Mouse (Mus musculus): ENCODE measurements around the gene Rps26. TPM values are rescaled to one million over a fixed set of nuclear protein-coding genes. Genes with fewer than 3 reads are reported as not detected.

Rps26 gene
- total and polyA plus RNA-seq, 2 experiments from 2014 or later: 398 to 1,580 TPM

- H3K4me1 ChIP-seq (ENCODE audit: insufficient read depth, low read length): peaks cover 10% of the 10 kb centered on the region; the same call in 1 of the 2 replicates
- H3K9me3 ChIP-seq (ENCODE audit: low read length): no peaks in the 10 kb centered on the region
- peak overlapping the region; percentile 49 for H3K4me3 ChIP-seq (ENCODE audit: low read depth, low read length)
- H3K9ac ChIP-seq (replicated peaks; ENCODE audit: low read length, poor library complexity, severe bottlenecking): peak overlapping the region; percentile 61
- peak; percentile 79 for DNase-seq (ENCODE audit: low spot score)
- H3K36me3 ChIP-seq (ENCODE audit: insufficient read depth, low read length): peaks cover 5% of the 10 kb centered on the region; the same call in 1 of the 2 replicates
- no peaks in the 10 kb centered on the region for H3K27me3 ChIP-seq (ENCODE audit: insufficient read depth, low read length)
- ATAC-seq (ENCODE audit: low FRiP score): peak; percentile 85
- 4% methylated on average over 12 of the region's 13 CpGs for WGBS
- no peak for TF ChIP-seq CTCF (IDR thresholded peaks at IDR 0.05)
- peak overlapping the region; percentile 91 for H3K27ac ChIP-seq (ENCODE audit: low read depth, low read length)
- H3K4me2 ChIP-seq (ENCODE audit: low read depth, low read length, poor library complexity, severe bottlenecking): peak overlapping the region; percentile 77
Measured at GRCm38 (mm10) chr10:128646139-128647089, 19.9 kb upstream of the Rps26 start.

- peak within 1 kb of the TSS; percentile 49 for H3K4me3 ChIP-seq (ENCODE audit: low read depth, low read length)
- no peaks in the 10 kb centered on the region for H3K9me3 ChIP-seq (ENCODE audit: low read length)
- H3K27me3 ChIP-seq (ENCODE audit: insufficient read depth, low read length): no peaks in the 10 kb centered on the region
- H3K36me3 ChIP-seq (ENCODE audit: insufficient read depth, low read length): peaks cover 14% of the 10 kb centered on the region
- ATAC-seq (ENCODE audit: low FRiP score): peak; percentile 81
- H3K9ac ChIP-seq (replicated peaks; ENCODE audit: low read length, poor library complexity, severe bottlenecking): peak within 1 kb of the TSS; percentile 81
- DNase-seq (ENCODE audit: low spot score): peak; percentile 65
- H3K4me2 ChIP-seq (ENCODE audit: low read depth, low read length, poor library complexity, severe bottlenecking): peak within 1 kb of the TSS; percentile 77
- TF ChIP-seq CTCF (IDR thresholded peaks at IDR 0.05): no peak; the same call in 1 of the 2 replicates
- peaks cover 10% of the 10 kb centered on the region; the same call in 1 of the 2 replicates for H3K4me1 ChIP-seq (ENCODE audit: insufficient read depth, low read length)
- peak within 1 kb of the TSS; percentile 91 for H3K27ac ChIP-seq (ENCODE audit: low read depth, low read length)
- WGBS: 2% methylated on average over 26 of the region's 36 CpGs
Measured at GRCm38 (mm10) chr10:128645111-128646011, 18.8 kb upstream of the Rps26 start, which contains the start of gene Ikzf4. Gene Ikzf4, minus strand, starts transcription at chr10:128645991.

GRCm38 (mm10) chr10:128642749-128643148 lies 16.2 kb upstream of the Rps26 start:
- TF ChIP-seq CTCF (IDR thresholded peaks at IDR 0.05): no peak
- H3K4me2 ChIP-seq (ENCODE audit: low read depth, low read length, poor library complexity, severe bottlenecking): no peak overlapping the region
- H3K27me3 ChIP-seq (ENCODE audit: insufficient read depth, low read length): no peaks in the 10 kb centered on the region
- H3K9ac ChIP-seq (replicated peaks; ENCODE audit: low read length, poor library complexity, severe bottlenecking): peak overlapping the region; percentile 24; the same call in 1 of the 2 replicates
- DNase-seq (ENCODE audit: low spot score): no peak
- H3K9me3 ChIP-seq (ENCODE audit: low read length): no peaks in the 10 kb centered on the region
- no peak for ATAC-seq (ENCODE audit: low FRiP score)
- H3K36me3 ChIP-seq (ENCODE audit: insufficient read depth, low read length): peaks cover 30% of the 10 kb centered on the region
- no peak overlapping the region for H3K4me3 ChIP-seq (ENCODE audit: low read depth, low read length)
- H3K27ac ChIP-seq (ENCODE audit: low read depth, low read length): no peak overlapping the region
- 86% methylated on average over 6 of the region's 6 CpGs for WGBS
- peaks cover 10% of the 10 kb centered on the region; the same call in 1 of the 2 replicates for H3K4me1 ChIP-seq (ENCODE audit: insufficient read depth, low read length)

GRCm38 (mm10) chr10:128641871-128642270 lies 15.3 kb upstream of the Rps26 start:
- Histone ChIP-seq H3K27ac (ENCODE audit: low read depth, low read length) (no peak overlapping the region), H3K9me3 (ENCODE audit: low read length) (no peaks in the 10 kb centered on the region), H3K27me3 (ENCODE audit: insufficient read depth, low read length) (no peaks in the 10 kb centered on the region), H3K4me2 (ENCODE audit: low read depth, low read length, poor library complexity, severe bottlenecking) (no peak overlapping the region), H3K4me1 (ENCODE audit: insufficient read depth, low read length) (peaks cover 10% of the 10 kb centered on the region; the same call in 1 of the 2 replicates), H3K9ac (replicated peaks; ENCODE audit: low read length, poor library complexity, severe bottlenecking) (no peak overlapping the region), H3K4me3 (ENCODE audit: low read depth, low read length) (no peak overlapping the region), H3K36me3 (ENCODE audit: insufficient read depth, low read length) (peaks cover 37% of the 10 kb centered on the region)
- 78% methylated on average over 7 of the region's 7 CpGs for WGBS
- no peak for TF ChIP-seq CTCF (IDR thresholded peaks at IDR 0.05)
- DNase-seq (ENCODE audit: low spot score) (no peak), ATAC-seq (ENCODE audit: low FRiP score) (no peak)

- Histone ChIP-seq H3K36me3 (ENCODE audit: insufficient read depth, low read length) (peaks cover 44% of the 10 kb centered on the region), H3K27me3 (ENCODE audit: insufficient read depth, low read length) (no peaks in the 10 kb centered on the region)
- DNase-seq (ENCODE audit: low spot score): no peak
Measured at GRCm38 (mm10) chr10:128640891-128641290, 14.3 kb upstream of the Rps26 start.

More at GRCm38 (mm10) chr10:128640891-128641290, 14.3 kb upstream of the Rps26 start:
- Histone ChIP-seq H3K27ac (ENCODE audit: low read depth, low read length) (no peak overlapping the region), H3K4me2 (ENCODE audit: low read depth, low read length, poor library complexity, severe bottlenecking) (no peak overlapping the region), H3K4me3 (ENCODE audit: low read depth, low read length) (no peak overlapping the region), H3K9me3 (ENCODE audit: low read length) (no peaks in the 10 kb centered on the region), H3K9ac (replicated peaks; ENCODE audit: low read length, poor library complexity, severe bottlenecking) (no peak overlapping the region), H3K4me1 (ENCODE audit: insufficient read depth, low read length) (peaks cover 6% of the 10 kb centered on the region; the same call in 1 of the 2 replicates)
- TF ChIP-seq CTCF (IDR thresholded peaks at IDR 0.05): no peak
- no peak for ATAC-seq (ENCODE audit: low FRiP score)
- WGBS: 91% methylated on average over 15 of the region's 15 CpGs
